Mouse (Mus musculus): ENCODE measurements around the gene Vipr2. TPM values are rescaled to one million over a fixed set of nuclear protein-coding genes. Genes with fewer than 3 reads are reported as not detected.

The Vipr2 gene
- total RNA-seq, 2 experiments from 2014 or later = 0.87 to 1.5 TPM

GRCm38 (mm10) chr12:116156792-116157532 lies 79.4 kb downstream of the Vipr2 start:
- DNase-seq (ENCODE audit: low spot score) = no peak

GRCm38 (mm10) chr12:116159223-116159622 lies 81.7 kb downstream of the Vipr2 start:
- DNase-seq (ENCODE audit: low spot score) = no peak

GRCm38 (mm10) chr12:116159695-116160094 lies 82.2 kb downstream of the Vipr2 start:
- no peak for DNase-seq (ENCODE audit: low spot score)

GRCm38 (mm10) chr12:116165368-116165767 lies 87.8 kb downstream of the Vipr2 start:
- DNase-seq (ENCODE audit: low spot score) = no peak

- DNase-seq (ENCODE audit: low spot score) = peak; percentile 72
Observed at GRCm38 (mm10) chr12:116169666-116170065, 92.1 kb downstream of the Vipr2 start.

GRCm38 (mm10) chr12:116176930-116177329 lies 99.4 kb downstream of the Vipr2 start:
- no peak for DNase-seq (ENCODE audit: low spot score)

- DNase-seq (ENCODE audit: low spot score) = no peak
Observed at GRCm38 (mm10) chr12:116181436-116182050, 104.0 kb downstream of the Vipr2 start.

- no peak for DNase-seq (ENCODE audit: low spot score)
Observed at GRCm38 (mm10) chr12:116182376-116182775, 104.8 kb downstream of the Vipr2 start.

- DNase-seq (ENCODE audit: low spot score) = no peak
Observed at GRCm38 (mm10) chr12:116183212-116183935, 105.8 kb downstream of the Vipr2 start.

- DNase-seq (ENCODE audit: low spot score) = no peak
Observed at GRCm38 (mm10) chr12:116193952-116194351, 116.4 kb downstream of the Vipr2 start.

- DNase-seq (ENCODE audit: low spot score) = no peak
Observed at GRCm38 (mm10) chr12:116194641-116195040, 117.1 kb downstream of the Vipr2 start.

Small RNA genes lying within 50 kb of the gene (microRNA-seq; reads per million reads assigned to microRNA genes)
- gene Gm44372 = not detected

Other genes starting within 250 kb of the Vipr2 start
- 10 to 100 TPM; 22.5 to 27.7 TPM for gene Zfp386, start 30.0 kb upstream of the Vipr2 start, total RNA-seq (2021)
- 10 to 100 TPM; 14.8 to 16.7 TPM for gene Wdr60, start 185.3 kb downstream of the Vipr2 start, total RNA-seq (2021)
- not detected for gene Gm11027, start 197.7 kb downstream of the Vipr2 start, total RNA-seq (2021)
- 10 to 100 TPM; 26.0 to 30.2 TPM for gene Esyt2, start 203.5 kb downstream of the Vipr2 start, total RNA-seq (2021)

Measured in gastrocnemius, adult 18-20 months (tissue).